Mouse (Mus musculus) yolk sac, embryonic 10.5 days (tissue): ENCODE results near the gene Hdgfl3.
A peak's percentile ranks its signal among the peaks of the same experiment; 100 is the strongest.

Experiments used
- DNase-seq: peaks from one replicate; pipeline ENCODE4 v3.0.0-alpha.2; 2017; ENCODE audit warnings: low spot score

The Hdgfl3 gene

DNA sequence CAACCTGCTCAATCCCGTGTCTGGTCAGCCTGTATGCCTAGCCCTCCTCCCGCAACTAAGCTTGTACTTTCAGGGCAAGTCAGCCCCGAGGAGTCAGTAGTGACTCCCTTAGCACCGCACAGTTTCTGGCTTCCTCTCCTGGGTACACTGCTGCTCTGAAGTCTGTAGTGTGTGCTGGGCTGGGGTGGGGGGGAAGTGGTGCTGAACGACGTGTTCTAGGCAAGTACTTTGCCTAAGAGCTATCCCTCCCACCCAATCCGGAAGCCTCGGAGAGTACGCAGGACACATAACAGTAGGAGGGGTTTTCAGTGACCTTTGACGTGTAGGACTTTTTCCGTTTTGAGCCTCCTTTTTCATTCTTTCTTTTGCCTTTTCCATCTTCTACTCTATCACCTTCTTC is 34.9 kb downstream of the Hdgfl3 start:
- no peak for DNase-seq

DNA sequence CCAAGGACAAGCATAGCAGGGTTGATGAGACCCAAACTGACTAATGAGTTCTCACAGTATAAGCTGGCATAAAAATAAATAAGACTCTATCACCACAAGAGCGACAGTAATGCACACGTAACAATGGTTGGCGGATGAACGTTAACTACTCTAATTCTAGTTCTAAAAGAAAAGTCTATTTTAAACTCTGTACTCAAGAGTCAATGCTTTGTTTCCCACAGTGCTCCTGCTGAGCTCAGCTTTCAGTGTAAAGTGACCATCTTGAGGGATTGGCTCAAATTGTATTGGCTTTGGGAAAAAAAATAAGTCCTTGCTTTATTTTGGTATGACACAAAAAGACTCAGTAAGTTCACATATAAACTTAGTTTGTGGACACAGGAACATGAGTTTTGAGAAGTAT is 49.1 kb downstream of the Hdgfl3 start:
- DNase-seq = no peak

DNA sequence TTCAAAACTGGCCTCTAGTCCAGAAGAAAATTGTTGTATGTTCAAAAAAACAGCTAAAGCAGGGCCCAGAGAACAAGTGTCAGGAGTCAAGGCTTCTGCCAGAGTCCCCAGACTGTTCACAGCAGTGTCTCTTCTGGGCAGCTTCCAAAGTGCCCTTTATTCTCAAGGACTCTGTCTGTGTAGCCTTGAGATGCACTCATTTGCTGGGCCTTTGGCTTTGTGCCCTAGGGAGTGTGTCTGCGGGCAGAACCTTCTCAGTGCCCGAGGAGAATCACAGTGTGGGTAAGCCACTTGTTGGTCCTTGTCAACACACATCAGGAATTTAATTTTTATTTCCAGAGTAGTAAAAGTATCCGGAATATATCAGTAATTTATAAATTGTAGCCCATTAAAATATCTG is 52.7 kb downstream of the Hdgfl3 start:
- no peak for DNase-seq

DNA sequence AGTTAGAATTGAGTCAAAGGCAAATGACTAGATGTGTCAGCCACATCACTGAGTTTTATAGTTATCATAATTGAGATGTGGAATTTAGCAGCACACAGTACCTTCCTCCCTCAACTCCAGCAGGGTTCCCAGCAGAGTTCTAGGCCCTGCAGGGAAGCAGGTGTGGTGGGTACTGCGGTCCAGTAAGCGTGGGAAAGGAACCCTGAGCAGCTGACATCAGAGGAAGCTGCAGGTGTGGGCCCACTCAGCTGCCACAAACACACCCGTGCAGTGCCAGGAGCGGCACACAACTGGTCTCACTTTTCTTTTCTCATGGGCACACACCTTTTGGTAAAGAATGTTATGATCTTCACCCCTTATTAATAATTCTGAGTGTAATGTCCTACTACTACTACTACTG is 53.5 kb downstream of the Hdgfl3 start:
- no peak for DNase-seq

DNA sequence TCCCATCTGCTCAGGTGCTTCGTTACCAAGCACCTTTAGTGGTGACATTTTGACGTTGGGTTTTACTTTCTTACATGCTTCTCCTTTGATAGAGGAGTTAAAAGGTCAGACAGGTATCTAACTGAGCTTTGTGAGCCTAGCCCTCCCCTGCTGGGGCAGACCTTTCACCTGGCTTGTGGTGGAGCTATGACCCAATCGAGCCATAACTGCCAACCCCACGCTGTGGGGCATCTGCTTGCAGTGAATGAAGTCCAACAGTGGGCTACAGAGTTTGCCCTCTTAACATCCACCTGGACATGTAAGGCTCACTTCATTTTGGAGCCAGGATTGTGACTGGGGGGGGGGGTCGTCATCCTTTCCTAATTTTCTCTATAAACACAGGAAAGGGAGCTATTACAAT is 54.0 kb downstream of the Hdgfl3 start:
- DNase-seq = no peak

DNA sequence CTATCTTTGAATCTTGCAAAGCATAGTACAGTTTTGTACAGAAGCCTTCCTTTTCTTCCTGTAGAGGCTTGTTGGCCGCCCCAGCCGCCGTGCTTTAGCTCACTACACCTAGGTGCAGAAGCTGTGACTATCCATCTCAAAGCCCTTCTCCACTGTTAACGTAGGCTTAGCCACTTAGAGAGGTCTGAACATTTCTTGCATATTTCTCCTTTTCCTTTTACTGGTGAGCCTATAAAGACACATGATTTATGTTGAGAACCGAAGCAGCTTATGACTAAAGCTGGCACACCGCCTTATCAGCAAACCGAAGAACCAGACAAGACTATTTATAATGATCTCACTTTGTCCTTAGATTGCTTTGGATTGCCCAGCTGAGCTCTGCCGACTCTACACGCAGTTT is 58.9 kb downstream of the Hdgfl3 start:
- DNase-seq = no peak

DNA sequence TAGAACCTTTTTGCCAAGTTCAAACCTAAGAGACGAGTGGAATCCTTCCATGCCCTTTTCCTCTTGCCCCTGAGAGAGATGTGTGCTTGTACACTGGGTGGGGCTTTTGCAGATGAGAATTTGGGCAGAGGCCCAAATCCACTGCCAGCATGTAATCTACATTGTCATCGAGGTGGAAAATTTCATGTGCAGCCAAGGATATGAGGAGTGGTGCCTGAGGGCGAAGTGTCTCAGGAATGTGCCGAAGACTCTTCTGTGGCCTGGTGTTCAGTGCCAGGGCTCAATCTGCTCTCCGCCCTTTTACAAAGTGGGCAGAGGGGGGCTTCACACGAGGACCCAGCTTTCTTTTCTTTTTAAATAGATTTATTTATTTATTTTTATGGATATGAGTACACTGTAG is 59.6 kb downstream of the Hdgfl3 start:
- DNase-seq = no peak

DNA sequence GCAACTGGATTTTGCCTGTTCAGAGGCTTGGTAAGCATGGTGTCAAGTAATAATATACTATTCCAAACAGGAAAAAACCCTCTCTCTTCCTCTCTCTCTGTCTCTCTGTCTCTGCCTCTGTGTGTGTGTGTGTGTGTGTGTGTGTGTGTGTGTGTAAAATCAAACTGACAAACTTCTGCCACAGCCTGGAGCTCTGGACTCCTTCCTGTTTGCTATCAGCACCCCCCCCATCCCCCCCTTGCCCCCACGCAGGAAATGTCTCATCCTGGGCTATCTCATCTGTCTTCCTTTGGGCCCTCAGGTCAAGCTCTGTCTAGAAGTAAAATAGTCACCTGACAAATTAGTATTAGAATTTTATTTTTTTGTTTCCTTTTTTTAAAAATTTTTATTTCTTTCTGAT is 60.5 kb downstream of the Hdgfl3 start:
- DNase-seq = no peak

DNA sequence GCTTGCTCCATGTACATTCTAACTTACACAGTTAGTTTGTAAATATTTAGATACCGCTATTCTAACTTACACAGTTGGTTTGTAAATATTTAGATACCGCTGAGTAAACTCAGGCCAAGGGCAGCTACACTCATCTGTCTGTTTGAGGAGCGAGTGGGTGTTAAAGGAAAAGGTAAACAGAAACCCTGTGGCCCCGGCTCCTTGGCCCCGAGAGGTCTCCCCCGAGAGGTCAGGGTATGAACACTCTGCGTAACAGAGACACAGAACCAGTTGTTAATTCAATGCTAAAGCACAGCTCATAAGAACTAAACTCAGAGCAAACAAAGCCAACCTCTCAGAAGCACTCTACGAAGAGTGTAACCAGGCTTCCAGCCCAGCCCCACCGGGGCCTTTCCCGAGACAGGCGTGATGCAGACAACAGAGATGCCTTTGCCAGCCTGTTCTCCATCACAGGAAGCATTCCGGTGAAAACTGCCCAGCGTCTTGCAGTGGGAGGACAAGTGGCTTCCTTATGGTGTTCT is 61.7 kb downstream of the Hdgfl3 start:
- peak; percentile 63 for DNase-seq

DNA sequence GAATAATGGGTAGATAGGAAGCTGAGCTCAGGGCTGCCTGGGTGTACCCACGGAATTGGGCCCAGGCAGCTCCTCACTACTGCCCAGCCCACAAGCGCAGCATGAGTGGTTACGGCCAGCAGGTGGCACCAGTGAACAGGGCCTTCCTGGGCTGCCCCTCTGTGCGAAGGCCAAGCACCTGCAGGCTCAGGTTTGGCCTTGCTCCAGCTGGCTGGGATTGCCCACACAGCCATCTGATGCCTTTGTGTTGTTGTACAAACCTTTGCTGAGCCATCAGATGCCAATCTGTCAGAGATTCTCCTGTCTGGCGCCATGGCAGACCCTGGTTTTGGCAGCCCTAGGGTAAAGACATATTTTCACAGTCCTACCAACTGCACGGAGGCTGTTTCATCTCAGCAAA is 66.1 kb downstream of the Hdgfl3 start:
- DNase-seq = no peak

DNA sequence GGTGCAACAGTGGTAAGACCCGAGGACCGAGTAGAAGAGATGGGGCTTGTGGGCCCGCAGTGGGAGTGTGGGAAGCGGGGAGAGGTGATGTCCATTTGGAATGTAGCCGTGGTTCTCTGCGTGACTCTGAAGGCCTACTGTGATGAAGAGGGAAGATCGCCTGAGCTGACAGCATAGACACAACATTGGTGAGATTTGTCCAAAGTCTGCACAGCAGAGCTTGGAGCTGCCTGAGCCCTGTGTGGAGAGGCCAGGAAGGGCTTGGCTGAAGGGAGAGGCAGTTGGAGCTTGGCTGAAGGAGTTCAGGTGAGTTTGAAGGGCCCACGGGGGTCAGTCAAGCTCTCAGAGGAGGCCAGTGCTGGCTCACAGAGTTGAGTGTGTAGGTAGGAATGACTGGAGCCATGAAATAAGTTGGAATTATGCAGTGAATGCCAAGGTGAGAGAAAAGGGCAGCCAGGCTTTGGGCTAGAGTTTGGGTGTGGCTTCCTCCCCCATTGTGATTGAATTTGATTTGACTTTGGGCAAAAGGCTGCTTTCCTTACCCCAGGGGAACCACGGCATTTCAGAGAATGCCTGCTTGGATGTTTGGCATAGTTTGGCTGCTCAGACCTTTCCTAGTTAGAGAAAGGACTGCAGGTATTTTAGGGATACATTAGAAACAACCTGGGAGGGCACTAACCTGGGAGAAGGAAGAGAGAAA is 66.9 kb downstream of the Hdgfl3 start:
- no peak for DNase-seq

DNA sequence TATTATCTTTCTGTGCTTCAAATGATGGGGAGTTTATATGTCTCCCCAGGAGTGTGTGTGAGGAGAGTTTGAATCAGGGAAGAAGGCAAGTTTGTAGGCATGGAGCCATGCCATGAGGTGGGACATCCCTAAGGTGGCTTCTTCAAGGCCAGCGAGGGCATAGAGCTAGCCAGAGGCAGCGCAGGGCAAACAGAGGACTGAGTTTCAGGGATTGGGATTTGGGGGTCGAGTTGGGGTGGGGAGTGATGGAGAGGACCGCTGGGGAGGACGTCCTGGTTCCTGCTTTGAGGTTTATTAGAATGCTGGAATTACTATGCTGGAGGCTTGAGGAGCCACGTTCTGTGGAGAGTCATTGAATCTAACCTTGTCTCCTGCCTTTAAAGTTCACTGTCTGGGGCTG is 68.3 kb downstream of the Hdgfl3 start:
- DNase-seq = no peak

DNA sequence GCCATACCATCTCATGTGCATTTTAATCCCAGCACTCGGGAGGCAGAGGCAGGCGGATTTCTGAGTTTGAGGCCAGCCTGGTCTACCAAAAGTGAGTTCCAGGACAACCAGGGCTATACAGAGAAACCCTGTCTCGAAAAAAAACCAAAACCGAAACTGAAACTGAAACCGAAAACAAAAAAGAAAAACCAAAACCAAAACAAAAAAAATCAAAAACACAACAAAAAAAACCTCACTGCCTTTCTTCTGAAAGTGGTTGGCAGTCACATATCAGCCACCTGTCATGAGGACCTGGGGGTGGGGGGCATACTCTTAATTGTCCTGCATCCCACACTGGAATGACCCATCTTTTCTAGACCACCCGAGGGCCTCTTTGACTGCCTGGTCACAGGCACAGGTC is 69.7 kb downstream of the Hdgfl3 start:
- no peak for DNase-seq

DNA sequence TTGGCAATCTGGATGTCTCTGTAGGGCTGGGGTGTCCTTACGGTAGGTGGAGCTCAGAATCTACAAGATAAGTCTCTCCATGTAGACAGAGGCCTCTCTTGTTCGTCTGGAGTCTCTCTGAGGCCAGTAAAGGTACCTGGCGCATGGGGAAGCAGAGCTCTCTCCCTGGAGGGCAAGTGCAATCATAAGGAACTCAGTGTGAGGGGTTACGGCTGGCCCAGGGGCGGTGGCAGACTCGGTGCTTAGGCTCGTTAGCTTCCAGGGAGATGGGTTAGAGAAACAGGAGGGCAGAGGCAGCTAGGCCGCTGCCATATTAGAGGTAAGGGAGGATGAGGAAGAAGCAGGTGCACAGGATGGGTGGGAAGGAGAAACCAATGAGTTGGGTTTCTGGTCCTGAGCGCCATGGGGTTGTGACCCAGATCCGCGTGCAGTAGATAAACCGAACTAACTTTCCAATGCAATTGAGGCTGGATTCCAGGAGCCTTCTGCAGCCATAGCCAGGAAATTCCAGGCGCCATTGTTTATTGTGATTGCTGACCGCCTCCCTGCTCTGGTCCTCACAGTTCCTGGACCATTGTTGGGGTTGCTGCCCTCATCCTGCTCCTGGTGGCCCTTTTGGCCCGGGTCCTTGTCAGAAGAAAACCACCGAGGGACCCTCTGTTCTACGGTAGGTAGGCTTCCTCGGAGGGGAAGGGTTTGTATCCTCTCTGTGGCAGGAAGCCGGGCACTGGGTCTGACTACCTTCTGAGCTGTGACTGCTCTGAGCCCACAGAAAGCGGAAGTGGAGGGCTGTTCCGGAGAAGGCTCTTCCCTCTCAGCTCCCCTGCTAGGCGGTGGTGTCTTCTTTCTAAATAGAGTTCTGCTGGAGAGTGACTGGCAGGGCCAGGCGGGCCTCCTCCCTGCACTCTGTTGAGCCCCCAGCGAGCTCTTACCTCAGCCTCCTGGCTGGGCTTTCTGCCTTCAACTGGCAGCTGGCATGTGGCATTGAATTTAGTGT is 71.4 kb downstream of the Hdgfl3 start:
- no peak for DNase-seq

DNA sequence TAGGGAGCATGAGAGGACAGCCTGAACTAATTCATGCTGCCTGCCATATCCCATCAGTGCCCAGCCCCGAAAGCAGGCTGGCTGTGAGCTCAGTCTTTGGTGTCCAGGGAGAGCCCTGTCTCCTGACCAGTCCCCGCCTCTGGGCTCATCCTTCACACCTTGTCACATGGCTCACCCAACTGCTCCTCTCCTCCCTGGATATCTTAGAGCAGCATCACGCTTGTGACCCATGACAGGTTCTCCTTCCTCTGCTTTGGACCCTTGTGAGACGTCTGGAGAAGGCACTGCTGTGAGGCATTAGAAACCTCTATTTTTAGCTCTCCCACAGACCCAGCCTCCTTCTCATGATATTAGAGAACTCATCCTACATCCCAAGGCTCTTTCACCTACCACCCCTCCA is 72.4 kb downstream of the Hdgfl3 start:
- no peak for DNase-seq

DNA sequence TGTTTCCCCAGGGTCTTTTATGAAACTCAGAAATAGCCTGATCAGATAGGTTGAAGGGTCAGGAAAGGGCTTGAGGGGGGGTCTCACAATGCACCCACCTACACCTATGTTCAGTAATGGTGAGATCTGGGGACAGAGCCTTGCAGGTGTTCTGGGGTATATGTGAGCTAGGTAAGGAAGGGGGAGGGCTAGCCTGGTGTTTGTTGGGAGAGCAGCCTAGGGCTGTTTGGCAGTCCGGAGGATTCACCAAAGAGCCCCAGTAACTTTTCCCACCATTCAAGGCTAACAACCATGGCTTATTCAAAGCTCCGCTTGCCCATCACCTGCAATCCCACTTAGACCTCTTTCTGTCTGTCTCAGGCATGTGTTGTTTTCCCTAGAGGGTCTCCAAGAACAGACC is 72.8 kb downstream of the Hdgfl3 start:
- no peak for DNase-seq

DNA sequence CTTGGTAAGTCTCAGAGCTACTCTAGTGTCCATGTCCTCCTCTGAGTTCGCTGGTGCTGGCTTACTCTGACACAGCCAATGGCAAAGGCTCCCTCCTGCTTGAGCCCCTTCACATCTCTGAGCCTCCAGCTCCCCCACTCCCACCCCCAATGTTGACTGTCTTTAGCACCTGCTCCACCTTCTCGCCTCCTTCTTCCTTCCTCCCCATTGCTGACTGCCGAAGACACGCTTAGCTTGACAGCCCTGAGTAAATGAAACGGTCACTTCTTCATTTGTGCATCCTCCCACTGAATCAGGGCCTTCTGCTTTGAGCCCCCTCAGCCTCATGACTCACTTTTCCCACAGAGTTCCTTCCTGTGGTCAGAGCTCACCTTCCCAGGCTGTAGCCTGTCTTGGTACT is 73.3 kb downstream of the Hdgfl3 start:
- no peak for DNase-seq

DNA sequence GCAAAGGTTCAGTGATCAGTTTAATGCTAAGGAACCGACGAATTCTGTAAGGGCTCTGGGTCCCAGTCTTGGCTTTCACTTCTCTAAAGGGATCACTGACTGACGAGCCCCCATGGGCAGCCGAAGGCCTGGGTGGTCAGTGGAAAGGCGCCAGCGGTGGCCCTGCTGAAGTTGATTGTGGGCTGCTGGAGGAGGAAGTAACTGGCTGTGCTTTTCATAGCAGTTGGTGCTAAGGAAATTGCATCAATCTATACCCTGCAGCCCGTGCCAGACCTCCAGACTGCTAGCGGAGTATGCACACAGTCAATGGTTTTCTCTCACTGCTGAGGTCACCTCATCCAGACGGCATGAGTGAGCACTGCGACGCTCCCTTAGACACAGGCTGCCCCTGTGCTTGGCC is 74.2 kb downstream of the Hdgfl3 start:
- DNase-seq = no peak

DNA sequence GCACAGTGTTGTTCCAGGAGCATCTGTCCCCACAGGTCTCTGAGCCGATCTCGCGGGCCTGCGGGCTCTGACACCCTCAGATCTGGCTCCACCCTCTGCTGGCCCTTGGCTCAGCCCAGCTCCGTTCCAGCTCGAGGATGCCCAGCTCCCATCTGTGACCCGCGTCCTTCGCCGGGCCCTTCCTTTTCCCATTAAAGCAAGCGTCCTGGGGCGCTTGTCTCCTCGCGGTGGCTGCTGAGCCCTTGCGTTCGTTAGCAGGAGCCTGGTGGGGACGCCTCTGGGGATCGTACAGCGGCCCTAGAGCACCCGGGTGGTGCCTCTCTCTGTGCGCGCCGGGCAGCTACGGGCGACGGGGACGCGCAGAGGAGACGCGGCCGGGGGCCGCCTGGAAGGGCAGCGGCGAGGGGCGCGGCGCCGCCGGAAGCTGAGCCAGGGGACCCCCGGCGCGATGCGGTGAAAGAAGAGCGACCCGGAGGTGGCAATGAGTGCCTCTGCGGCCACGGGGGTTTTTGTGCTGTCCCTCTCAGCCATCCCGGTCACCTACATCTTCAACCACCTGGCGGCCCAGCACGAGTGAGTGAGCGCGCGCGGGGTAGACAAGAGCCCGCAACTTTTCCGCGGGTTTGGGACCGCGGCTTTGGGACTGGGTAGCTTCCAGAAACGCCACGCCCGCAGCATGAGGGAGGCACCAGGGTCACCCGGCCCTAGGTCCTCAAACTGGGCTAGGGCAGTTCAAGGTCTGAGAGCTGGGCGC is 75.1 kb downstream of the Hdgfl3 start, which contains the start of gene Tm6sf1:
Tm6sf1 (plus strand) TSS at position 34 of the 754 bp plus-strand sequence.
- no peak for DNase-seq

DNA sequence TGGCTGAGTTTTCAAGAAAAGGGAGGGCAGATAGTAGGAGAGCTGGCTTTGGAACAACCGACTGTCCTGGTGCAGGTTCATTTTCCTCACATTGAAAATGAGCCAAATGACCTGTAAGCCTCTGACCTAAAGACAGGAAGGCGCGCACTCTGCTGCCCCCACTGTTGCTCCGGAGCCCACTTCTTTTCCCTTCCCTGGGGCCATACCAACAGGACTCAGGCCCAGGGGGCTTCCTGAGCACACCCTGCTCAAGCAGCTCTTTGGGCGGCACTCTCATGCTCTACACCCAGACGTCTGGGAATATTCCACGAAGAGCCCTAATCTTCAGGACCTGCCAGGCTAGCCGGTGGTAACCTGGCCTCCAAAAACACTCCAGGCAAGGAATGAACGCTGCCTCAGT is 76.0 kb downstream of the Hdgfl3 start:
- DNase-seq = no peak

DNA sequence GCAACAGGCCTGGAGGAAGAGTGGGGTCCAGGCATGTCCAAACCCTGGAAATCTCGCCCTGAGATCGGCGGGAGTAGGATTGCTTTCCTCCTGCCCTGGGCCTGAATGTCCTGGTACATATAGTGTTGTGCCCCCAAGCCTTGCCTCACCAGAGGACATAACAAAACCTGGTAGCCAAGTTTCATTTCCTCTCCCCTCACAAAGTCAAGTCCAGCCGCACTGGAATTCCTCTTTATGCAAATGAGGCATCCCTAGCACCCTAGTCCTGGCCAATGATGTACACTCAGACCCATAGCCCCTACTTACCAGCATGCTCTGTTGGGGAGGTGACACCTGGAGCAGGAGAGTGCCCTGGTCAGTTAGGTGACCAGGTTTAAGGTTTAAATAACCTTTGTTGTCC is 78.1 kb downstream of the Hdgfl3 start:
- no peak for DNase-seq

DNA sequence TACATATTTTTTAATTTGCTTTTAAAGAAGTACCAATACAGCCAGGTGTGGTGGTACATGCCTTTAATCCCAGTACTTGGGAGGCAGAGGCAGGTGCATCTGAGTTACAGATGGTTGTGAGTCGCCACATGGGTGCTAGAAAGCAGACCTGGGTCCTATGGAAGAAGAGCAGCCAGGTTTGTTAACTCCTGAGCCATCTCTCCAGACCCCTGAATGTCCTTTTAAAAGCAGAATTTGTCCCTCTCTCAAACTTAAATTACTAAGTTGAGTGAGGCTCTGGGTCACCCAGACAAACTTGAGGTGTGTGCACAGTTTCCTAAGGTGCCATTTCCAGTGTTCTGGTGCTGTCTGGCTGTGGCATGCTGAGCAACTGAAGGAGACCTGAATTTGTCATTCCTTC is 78.6 kb downstream of the Hdgfl3 start, which contains the start of gene Gm10160:
Gm10160 (minus strand) TSS at position 101 of the 400 bp plus-strand sequence.
- DNase-seq = no peak
